Mouse (Mus musculus) left cerebral cortex, adult 9 months (tissue): ENCODE measurements around the gene Slc16a14.
A peak's percentile ranks its signal among the peaks of the same experiment; 100 is the strongest.
"Not testable (repeated sequence)": the region's sequence is repeated elsewhere in the genome, so short reads cannot be mapped to it uniquely, and the experiment has no call there.

ENCODE experiments used
- DNase-seq, 2 experiments: peaks; one replicate each; pipeline ENCODE4 v3.0.0; 2022; ENCODE audit warnings: low spot score in 2 of 2

The Slc16a14 gene

DNA sequence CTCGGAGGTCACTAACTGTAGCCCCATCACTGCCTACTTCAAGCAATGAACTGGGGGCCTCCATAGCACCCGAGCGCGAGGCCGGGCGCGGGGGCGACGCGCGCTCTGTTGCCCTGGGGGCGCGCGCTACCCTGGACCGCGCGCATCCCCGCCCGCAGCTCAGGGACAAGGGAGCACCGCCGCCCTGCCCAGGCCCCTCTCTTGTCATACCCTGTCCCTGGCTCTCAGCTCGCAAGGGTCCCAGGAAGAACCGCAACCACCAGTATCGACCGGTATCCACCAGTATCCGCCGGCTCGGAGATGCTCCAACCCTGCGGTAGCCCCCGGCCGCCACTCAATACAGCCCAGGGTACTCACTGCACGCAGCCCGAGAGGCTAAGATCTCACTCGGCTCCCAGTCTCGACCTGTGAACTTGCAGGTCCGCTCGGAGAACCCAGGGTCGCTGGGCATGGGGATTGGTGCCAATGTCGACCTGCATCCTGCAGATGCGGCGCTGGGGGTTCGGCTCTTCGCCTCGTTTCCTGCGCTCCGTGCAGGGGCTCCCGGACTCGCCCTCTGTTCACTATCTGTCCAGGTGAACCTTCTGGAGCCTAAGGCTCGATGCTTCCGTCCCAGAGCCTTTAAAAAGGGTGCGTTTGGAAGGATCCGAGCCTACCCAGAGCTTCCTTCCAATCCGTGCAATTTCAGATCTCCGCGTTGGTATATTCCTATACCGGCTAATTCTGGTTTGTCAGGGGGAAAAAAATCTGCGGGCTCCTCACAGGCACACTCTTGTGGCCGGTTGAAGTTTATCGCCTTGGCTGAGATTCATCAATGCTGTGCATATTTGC is at the start of gene Slc16a14:
Gene Slc16a14 (minus strand): TSS at position 632 of the 831 bp plus-strand sequence.
- DNase-seq = peak; percentile 30 to 64

GRCm38 (mm10) chr1:84961779-84962178 is 26.8 kb upstream of the Slc16a14 start:
- not testable (repeated sequence) for DNase-seq

DNA sequence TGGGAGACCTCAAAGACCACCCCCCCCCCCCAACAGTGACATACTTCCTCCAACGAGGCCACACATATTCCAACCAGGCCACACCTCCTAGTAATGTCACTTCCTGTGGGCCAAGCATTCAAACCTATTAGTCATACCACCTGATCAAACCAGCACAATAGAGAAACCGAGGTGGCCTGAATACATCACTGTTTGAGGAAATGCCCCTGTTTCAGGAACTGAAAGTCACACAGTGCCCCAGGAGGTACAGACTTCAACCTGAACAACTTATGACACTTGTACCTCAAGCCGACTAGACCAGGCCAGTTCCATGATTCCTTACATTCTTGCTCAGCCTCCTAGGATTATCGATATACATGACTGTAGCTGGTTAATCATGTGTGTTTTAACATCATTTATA is 22.8 kb upstream of the Slc16a14 start:
- DNase-seq = not testable (repeated sequence)

- DNase-seq = not testable (repeated sequence)
These were observed 21.8 kb upstream of the Slc16a14 start for GRCm38 (mm10) chr1:84956771-84957170.

DNA sequence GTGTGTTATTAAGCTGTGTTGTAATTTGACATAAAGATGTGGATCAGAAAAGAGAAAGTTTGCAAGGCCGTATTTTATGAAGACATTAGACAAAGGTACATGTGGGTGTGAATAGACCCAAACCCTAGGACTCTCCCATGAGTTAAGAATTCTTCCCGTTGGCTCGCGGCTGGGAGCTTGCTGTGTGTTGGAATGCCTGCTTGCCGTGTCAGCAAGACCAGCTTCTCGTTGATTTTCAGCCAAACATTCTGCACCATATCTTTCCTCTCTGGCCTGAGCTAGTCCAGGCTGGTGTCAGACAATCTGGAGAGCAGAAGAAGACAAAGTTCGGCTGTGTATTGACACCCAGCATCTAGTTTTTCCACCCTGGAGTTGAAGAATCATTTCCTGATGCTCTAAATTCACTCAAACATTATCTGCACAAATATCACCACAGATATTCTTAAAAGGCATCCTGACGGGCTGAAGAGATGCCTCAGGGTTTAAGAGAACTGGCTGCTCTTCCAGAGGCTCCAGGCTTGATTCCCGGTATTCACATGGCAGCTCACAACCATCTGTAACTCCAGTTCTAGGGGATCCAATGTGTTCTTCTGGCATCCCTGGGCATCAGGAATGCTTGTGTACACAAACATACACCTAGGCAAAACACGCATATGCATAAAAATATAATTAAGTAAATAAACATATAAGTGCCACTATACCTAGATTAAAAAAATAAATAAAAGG is 17.7 kb upstream of the Slc16a14 start:
- DNase-seq = no peak

GRCm38 (mm10) chr1:84951566-84951965 is 16.6 kb upstream of the Slc16a14 start:
- no peak for DNase-seq

- DNase-seq = no peak
These were observed 12.5 kb upstream of the Slc16a14 start for GRCm38 (mm10) chr1:84947390-84947789.

DNA sequence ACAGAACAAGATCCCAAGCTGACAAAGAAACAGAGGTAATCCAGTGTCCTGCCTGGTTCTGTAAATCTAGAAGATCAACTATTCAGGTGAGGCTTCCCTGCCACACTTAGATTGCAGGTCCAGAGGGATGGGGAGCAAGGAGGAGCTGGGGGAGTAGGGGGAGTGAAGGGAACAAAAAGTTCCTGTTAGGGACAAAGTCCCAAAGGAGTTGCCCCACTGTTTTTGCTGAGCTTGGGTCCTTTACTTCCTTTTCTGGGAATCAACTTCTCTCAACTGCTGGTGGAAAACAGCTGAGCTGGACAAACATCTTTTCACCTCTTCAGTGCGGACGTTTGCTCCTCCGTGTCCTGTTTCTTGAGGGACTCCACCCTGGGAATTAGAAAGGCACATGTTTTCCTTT is 11.0 kb upstream of the Slc16a14 start:
- DNase-seq = no peak

- no peak for DNase-seq
These were observed 8.6 kb upstream of the Slc16a14 start for GRCm38 (mm10) chr1:84943549-84943948.

- DNase-seq = no peak
These were observed 7.7 kb upstream of the Slc16a14 start for GRCm38 (mm10) chr1:84942666-84943065.

DNA sequence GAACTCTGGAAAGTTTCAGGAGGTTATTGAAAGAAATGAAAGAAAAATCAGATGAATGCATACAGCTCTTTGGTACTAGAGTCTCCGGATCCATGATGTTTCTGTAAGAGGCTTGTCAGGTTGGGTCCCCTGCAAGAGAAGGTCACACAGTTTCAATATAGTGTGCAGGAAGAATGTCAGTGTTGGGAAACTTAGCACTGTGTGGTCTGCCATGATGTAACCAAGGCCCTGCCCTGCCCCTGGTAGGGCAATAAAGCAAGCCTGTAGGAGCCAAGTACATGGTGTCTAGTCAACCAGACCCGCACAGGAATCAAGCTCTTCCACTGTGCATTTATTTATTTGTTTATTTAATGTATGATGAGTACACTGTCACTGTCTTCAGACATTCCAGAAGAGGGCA is 5.4 kb upstream of the Slc16a14 start:
- no peak for DNase-seq

DNA sequence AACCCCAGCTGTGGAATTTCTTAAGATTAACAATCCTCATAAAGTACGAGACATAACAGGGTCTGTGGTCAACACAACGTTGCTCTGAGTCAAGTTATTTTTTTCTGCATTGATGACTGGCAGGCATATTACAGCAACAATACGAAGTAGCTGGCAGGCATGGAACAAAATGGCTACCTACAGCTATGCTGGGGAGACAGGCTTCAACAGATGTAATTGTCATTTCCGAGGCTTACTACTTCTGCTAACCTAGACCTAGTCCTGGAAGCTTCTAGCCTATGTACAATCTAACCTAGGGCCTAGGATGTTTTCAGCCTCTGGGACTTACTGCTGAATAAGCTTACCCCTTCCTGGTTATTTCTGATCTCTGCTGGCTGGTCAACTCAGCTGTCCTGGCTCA is 4.5 kb upstream of the Slc16a14 start:
- DNase-seq = no peak

DNA sequence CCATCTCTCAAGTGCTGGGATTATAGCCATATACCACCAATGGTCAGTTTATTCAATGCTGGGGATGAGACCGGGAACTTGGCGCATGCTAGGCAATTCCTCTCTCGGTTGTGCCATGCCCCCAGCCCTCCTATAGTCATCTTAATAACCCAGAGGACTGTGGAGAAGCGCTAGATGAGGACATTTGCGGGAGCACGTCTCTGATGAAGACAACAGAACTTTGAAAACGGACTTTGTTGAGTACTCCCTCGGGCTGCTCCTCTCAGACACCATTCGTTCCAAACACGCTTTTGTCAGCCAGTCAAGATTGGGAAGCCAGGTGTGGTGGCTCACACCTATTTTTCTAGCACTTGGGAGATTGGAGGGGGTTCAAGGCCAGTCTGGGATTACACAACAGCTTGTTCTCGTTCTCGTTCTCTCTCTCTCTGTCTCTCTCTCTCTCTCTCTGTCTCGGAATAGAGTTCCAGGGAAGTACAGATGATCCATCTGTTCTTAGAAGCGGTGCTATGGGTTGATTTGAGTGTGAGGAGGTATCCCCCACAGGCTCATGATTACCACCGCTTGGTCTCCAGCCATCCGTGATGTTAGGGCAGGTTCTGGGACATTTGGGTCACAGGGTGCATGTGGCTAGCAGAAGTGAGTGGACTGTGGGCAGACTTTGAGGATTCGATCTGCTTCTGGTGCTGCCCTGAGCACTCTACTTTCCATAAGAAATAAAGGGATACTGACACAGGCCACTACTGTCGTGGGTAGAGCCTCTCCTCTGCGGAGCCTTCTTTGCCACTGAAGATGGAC is 2.0 kb upstream of the Slc16a14 start:
- no peak for DNase-seq

DNA sequence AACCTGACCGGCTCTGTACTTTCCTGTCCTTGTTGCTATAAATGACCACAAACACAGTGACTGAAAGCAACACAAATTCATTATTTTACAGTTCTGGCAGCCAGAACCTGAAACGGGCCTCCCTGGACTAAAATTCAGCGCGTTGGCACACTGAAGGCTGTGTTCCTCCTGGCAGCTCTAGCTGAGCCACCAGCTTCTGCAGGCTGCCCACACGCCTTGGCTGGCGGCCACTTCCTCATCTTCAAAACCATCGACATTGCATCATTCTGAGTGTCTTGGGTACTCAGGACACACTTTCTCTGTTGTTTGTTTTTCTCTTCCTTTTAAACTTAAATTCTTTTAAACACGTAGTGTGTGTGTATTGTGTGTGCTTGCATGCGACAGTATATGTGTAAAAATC is 734 bp upstream of the Slc16a14 start:
- peak; percentile 51 to 92 for DNase-seq

DNA sequence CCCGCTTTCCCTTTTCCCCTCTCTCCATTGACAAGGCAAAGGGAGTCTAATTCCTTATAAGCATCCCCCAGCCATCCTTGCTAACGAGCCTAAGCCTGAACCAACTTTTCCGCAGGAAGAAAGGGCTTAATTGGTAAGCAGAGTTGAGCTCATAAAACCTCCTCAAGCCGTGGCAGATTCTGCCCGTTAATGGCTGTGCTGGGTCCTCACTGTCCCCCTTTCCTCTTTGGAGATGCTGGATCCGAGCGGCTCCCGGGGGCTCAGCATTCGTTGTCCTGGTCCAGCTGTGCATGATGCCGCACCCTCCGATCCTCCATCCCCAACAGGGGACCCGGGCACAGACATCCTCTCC is 807 bp downstream of the Slc16a14 start:
- peak in 1 of 2 experiments; percentile 19 for DNase-seq

DNA sequence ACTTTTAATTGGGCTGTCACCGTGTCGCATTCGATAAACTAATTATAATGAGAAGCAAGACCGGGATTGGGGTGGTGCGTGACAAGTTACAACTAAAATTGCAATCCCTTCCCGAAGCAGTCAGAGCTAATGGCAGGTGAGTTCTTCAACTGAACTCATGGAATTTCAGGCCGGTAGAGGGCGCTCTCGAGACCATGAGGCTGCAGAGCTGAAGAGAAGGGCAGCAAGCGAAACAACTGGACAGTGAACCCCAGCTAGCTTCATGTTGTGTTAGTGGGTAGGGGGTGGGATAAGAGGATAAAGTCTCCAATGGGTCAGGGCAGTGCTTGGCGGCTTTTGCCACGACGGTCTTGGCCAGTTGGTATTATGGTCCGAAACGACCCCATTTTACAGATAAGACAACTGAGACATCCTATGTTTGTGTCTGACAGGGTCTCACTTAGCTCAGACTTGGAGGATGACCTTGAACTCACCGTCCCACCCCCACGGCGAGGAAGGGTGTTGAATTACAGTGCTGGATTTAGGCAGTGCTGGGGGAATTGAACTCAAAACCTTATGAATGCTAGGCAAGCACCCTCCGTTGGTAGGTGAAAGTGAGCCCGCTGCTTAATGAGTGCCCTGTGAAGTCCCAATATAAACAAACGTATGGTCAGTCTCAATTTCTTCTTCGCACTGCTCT is 1.3 kb downstream of the Slc16a14 start:
- DNase-seq = peak; percentile 36 to 89

DNA sequence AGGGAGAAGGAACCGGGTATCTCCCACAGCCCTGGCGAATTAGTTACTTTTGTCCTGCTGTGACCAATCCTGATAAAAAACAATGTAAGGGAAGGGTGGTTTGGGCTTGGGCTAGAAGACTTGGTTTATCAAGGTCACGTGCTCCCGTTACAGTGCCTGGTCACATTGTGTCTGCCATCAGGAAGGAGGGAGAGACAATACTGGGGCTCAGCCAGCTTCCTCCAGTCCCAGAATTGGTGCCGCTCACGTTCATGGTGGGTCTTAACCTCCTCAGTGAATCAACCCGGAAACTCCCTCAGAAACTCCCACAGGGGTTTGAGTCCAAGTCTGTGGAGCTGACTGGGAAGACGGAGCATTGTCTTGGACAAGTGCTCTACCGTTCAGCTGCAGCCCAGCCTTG is 9.3 kb downstream of the Slc16a14 start:
- no peak for DNase-seq

GRCm38 (mm10) chr1:84924134-84924533 is 10.8 kb downstream of the Slc16a14 start:
- DNase-seq = no peak

GRCm38 (mm10) chr1:84923432-84923831 is 11.5 kb downstream of the Slc16a14 start:
- DNase-seq = no peak

- no peak for DNase-seq
These were observed 16.1 kb downstream of the Slc16a14 start for GRCm38 (mm10) chr1:84918865-84919264.

DNA sequence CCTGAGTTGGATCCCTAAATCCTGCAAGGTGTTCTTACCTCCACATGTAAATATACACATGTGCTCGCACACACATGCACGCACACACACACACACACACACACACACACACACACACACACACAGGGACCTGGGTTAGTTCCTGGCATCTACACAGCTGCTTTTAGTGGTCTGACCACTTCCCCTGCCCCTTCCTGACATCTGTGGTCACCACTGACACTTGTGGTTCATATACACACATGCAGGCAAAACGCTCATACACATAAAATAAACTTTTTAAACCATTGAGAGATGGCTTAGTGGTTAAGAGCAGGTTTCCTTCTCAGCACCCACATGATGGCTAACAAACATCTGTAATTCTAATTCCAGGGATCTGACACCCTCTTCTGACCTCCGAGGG is 19.9 kb downstream of the Slc16a14 start:
- DNase-seq = no peak

- DNase-seq = no peak
These were observed 22.4 kb downstream of the Slc16a14 start for GRCm38 (mm10) chr1:84912571-84912970.
